Mouse (Mus musculus): Measurements from ENCODE around the gene Cdr2l.

Gene Cdr2l

DNA sequence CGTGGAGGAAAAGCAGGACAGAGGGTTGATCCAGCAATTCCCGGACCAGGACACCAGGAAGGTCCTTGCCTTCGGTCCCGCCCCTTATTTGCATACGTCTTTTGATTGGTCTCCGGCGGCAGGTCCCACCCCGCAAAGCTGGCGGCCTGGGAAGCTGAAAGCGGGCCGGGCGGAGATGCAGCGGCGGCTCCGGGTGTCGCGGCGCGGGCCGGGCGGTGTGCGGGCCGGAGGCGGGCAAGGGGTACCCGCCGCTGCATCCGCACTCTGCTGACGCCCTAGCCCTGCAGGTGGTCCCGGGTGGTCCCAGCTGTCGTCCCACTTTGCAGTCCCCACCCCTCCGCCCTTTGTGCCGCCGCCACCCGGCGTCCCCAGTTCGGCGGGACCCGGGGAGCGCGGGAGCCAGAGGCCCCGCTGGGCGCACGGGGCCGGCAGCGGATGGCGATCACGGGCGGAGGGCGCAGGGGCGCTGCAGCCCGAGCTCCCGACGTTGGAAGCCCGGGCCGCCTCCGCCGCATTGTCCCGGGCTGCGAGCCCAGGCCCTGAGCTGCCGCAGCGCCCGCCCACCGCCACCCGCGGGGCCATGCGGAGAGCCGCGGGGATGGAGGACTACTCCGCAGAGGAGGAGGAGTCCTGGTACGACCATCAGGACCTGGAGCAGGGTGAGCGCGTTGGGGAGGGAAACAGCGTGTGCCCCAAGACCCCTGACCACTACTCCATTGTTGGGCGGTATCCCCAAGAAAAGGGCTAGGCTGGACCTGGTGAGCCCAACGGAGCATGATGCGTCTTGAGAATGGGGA is at the start of gene Cdr2l:
Gene Cdr2l, plus strand, starts transcription at position 174 of the 797 bp plus-strand sequence.
- DNase-seq (ENCODE audit: low spot score in 2 of 2), result peak; percentile 88 to 92

DNA sequence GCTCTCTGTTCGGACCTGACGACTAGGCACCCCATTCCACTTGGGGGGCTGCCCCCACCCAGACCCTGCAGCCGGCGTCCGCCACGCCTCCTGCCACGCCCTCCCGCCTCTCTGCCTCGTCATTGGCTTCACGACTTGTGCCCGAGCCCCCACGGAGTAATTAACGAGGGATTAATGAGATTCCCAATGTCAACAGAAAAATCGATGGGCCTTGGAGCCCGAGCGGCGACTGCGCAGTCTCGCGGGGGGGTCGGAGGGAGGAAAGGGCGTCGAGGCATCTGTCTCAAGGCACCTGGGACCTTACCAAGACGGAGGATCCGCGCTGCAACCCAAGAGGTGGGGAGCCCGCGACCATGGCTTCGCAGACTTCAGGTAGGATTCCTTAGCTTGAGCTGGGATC is 47.2 kb upstream of the Cdr2l start, which contains the start of gene Otop3:
Gene Otop3, plus strand, starts transcription at position 201 of the 400 bp plus-strand sequence.
- DNase-seq (ENCODE audit: low spot score in 2 of 2), result no peak

DNA sequence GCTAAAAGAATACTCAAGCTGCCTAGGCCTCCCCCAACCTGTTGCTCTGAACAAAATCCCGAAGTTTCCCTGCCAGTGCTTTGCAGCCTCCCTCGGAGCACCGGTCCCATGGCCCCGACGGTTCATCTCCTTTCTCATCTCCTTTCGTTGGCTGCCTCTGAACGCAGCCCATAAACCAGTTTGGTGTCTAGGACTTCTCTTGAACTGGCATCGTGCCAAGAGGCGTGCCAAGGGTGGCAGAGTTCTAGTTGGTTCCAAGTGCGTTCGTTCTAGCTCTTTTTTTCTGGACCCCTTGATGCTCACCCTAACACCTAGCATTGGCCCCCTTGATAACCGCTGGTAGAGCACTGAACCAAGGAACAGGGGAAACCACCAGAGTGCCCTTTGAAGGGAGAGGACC is 46.5 kb upstream of the Cdr2l start:
- DNase-seq (ENCODE audit: low spot score in 2 of 2), result peak in 1 of 2 experiments; percentile 69

DNA sequence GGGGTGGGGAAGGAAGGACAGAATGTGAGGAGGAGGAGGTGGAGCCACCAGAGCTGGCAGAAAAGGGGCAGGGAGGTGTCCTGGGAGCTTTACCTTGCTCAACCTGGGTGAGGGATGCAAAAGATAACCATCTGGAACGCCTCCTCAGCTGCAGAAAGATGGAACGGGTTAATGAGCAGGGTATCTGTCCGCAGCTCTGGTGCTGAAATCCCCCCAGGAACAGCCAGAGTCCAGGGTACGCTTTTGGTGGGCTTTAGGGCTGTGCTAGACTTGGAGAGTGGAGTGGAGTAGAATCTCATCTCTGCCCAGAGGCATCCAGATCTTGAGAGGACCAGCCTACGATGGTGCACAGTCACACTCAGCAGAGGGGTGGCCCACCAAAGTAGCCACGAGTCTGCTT is 45.6 kb upstream of the Cdr2l start:
- no peak for DNase-seq (ENCODE audit: low spot score in 2 of 2)

DNA sequence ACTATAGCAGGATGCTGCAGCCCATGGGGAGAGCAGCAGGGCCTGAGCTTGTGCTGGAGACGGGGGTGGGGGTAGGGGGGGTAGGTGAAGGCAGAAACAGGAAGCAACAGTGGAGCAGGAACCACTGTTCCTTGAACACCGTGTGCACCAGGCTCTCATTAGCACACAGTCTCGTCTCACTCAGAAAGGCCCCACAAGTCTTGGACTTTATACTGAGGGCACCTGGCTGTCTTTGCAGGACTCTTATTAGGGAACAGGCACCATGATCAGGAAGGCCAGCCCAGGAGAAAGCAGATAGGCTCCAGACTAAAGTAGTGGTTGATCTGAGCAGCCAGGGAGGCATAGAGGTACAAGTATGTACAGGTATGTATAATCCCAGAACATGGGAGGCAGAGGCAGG is 44.4 kb upstream of the Cdr2l start:
- no peak for DNase-seq (ENCODE audit: low spot score in 2 of 2)

DNA sequence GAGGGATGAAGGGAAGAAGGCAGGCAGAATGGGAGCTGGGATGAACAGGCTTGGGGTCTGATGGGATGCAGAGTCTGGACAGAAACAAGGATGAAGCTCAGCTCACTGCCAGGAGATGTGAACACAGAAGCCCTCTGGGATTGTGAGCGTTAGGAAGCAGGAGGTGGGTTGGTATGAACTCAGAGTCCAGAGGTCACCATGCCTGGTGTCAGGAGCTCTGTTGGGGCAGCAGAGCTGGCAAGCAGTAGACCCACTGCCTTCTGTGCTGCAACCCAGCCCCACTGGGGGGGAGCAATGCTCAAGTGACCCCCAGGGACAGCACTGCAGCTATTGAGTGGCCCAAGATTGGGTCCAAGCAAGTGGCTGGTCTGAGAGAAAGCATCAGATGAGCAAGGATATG is 43.9 kb upstream of the Cdr2l start:
- no peak for DNase-seq (ENCODE audit: low spot score in 2 of 2)

DNA sequence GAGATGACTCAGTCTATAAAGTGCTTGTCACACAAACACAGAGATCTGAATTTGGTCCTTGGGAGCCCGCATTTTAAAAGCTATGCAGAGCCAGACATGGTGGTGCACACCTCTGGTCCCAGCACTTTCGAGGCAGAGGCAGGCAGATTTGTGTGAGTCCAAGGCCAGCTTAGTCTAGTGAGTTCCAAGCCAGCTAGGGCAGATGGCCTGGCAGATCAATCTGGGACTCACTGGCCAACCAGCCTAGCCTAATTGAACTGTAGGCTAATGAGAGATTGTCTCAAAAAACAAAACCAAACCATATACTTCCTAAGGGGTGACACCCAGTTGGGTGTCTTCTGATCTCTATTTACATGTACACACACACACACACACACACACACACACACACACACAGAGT is 40.5 kb upstream of the Cdr2l start:
- no peak for DNase-seq (ENCODE audit: low spot score in 2 of 2)

DNA sequence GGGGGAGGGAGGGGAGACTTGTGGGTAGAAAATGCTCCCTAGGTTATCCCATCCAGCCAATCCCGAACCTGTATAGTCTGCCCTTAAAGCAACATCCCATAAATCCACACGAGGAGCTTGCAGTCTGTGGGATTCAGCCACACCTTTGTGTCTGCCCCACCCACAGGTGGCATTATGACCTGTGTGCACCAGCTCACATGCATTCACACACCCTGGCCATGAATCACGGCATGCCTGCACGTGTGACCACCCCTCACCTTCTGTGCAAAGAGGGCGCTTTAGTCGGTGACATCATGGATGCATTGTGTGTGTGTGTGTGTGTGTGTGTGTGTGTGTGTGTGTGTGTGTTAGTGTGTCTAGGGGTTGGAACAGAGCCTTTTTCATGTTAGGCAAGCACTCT is 39.9 kb upstream of the Cdr2l start:
- no peak for DNase-seq (ENCODE audit: low spot score in 2 of 2)

DNA sequence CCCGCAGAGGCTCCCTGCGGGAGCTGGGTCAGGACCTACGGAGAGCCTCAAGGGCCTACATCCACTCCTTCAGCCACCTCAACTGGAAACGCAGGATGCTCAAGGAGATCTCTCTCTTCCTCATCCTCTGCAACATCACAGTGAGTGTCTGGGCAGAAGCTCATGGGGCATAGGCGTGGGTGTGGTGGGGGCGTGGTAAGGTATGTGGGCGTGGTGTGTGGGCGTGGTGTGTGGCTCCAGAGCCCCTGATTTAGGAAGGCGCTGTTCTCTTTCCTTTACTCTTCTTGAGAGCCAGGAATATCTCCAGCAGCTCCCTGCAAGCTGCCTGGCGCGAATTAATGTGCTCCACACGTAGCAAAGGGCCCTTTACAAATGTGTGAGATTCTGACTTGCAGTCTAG is 36.7 kb upstream of the Cdr2l start:
- DNase-seq (ENCODE audit: low spot score in 2 of 2), result no peak

DNA sequence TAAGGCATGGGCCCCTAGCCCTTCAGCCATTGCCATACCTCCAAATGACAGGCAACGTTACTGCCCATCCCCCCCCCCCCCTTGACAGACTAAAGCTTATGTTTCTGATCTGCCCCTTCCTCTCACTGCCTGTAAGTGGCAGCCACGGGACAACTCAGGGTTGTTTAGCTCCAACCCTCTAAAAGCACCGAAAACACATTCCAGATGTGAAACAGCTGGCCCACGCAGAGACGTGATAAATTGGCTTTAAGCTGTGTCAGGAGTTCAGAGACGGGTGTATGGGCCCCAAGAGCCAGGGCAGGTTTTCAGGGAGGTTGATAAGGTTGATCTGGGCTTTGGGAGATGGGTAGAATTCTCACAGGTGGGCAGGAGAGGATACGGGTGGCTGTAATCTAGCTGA is 36.2 kb upstream of the Cdr2l start:
- DNase-seq (ENCODE audit: low spot score in 2 of 2), result no peak

DNA sequence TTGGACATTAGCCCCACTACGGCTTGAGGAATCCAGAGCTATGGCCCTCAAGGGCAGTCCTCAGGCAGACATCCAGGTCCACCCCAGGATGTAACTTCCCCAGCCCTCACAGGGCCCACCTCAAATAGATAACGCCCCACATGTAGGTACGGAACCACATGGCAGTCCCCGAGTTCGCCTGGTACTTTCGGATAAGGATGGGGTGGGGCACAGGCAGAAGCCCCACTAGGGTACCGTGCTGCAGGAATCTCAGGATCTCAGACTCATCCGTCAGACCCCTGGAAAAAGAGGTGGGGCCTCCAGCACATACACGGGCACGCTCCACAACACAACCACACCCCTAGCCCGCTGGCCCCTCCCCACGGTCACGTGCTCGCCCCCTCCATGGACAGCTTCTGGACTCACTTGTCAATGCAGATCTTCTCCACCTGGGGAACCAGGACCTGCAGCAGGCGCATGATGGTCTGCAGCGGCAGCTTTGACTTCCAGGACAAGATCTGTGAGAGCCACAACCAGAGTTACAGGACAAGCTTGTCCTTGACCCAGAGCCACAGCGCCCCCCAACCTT is 33.0 kb upstream of the Cdr2l start:
- no peak for DNase-seq (ENCODE audit: low spot score in 2 of 2)

DNA sequence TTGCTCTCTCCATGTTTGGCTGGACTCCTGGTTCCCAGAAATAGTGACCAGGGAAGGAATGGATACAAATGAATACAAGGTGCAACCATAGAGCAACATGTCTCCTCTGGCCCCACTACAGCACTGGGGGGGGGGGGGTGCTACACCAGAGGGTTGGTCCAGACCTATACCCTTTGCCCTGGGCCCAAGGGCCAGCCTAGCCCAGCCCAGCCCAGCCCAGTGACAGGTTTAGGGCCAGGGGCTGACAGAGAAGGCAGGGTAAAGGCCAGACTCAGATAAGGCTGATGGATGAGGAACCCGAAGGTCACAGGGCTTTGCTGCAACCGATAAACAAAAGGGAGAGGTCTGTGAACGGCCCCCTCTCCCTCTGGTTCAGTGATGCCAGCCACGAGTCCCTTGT is 31.7 kb upstream of the Cdr2l start:
- no peak for DNase-seq (ENCODE audit: low spot score in 2 of 2)

DNA sequence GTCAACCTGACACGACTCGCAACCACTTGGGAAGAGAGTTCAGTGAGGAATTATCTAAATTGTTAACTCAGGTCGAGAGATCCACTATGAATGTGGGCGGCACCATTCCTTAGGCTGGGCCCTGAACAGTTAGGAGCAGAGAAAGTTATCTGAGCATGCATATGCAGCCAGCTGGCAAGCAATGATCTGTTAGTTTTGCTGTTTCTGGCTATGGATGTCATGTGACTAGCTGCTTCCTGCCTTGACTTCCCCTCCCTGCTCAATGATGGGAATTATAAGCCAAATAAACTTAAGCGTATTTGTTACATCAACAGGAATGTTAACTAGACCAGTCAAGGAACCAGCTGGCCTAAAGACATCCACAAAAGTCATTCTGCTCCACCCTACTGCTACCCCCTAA is 28.3 kb upstream of the Cdr2l start:
- no peak for DNase-seq (ENCODE audit: low spot score in 2 of 2)

DNA sequence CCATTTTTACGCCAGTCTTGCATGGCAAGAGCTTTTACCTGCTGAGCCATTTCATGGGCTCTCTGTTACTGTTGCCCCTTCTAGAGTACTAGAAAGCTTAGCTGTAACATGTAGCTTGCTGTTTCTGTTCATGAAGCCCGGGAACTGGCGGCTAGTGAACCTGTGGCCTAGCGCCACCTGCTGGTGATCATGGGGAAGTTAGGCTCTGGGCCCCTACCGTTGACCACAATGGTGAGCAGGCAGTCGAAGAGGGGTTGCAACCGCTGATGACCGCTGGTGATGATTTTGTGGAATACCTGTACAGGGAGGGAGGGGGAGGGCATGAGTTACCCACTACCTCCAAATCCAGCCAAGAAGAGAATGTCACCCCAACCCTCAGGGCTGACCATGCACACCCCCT is 27.5 kb upstream of the Cdr2l start:
- no peak for DNase-seq (ENCODE audit: low spot score in 2 of 2)

DNA sequence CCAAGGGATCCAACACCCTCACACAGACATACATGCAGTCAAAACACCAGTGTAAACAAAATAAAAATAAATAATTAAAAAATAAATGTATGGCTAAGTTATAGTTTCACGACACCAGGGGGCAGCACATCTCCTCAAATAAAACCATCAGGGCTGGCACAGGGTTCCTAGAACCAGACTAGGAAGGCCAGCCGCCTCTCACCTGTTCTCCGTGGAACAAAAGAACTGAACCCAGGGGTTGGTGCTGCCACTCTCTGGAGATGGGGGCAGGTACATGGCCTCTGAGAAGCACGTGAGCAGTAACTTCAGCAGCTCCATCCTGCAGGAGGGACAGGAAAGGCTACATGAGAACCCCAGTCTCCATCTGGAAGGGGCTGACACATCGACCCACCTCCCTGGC is 23.2 kb upstream of the Cdr2l start:
- peak in 1 of 2 experiments; percentile 75 for DNase-seq (ENCODE audit: low spot score in 2 of 2)

DNA sequence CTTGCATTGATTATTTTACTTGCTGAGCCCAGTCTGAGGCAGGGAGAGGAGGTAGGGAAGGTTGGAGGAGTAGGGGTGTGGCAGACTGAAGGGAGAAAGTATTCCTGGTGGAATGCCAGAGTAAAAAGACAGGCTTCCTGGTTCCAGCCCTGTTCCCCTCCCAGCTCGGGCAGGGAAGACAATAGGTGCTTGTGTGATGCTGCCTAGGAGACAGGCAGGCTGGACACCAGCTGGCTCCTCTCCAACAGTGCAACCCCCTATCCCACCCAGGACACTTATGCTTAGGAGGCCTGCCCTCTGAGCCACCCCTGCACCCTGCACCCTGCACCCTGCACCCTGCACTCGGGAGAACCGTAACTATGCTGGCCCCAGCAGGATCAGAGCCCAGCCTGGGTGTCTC is 22.4 kb upstream of the Cdr2l start:
- DNase-seq (ENCODE audit: low spot score in 2 of 2), result no peak

DNA sequence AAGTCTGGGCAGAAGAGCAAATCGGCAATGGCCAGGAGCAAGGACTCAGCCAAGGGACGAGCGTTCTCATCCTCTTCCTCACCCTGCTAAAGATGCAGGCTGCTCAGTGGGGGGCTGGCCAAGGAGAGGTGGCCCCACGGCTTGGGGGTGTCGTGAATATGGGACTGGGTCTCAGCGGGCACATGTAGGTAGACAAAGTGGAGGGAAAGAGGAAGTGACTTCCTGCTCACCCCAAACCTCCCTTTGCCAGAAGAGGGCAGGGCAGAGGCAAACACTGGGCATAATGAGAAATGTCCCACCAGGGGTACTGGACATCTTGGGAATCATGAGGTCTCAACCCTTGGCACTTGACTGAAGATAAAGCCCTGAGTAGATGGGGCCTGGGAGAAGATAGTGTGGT is 22.0 kb upstream of the Cdr2l start:
- DNase-seq (ENCODE audit: low spot score in 2 of 2), result no peak

DNA sequence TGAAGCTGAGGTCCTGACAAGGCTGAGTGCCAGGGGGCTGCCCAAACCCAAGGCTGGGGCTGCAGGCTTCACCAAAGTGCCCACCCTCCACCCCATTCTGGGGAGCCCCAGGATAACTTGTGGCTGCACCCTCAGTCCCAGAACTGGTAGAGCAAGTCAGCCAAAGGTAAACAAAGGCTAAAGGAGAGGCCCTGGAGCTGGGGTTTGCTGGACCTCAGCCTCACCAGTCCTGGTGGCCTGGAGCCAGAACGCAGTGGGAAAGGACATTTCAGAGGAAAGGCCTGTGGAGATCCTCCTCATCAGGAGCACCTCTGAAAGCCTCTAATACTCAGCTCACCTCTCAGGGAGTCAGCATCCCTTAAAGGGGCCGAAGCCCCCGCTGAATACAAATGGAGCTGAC is 17.6 kb upstream of the Cdr2l start:
- no peak for DNase-seq (ENCODE audit: low spot score in 2 of 2)

DNA sequence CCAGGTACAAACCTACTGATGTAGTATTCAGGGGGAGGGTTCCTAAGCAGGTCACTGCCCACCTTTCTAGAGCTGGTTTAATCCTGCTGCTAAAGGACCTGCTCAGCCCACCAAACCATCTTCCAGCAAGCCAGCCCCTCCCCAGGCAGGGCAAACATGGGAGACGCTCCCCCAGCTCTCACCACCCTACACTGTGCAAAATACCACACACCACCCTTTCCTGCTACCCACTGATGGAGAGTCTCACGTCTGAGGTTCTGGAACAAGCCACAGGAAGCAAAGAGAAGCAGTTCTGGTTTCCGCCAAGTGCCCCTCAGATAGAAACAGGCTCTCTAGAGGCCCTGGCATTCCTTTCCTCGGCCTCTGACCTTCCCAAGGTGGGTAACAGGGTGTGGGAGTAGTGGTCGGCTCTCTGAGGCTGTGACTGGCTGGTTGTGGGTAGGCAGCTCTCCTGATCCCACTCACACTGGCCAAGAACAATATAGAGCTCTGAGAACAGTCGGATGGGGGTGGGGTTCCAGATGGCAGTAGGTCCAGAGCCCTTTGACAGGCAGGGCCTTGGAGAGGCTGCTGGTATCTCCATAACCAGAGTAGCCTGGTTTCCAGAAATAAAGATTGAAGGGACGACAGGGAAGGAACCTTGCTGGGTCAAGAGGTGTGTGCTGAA is 15.5 kb upstream of the Cdr2l start:
- no peak for DNase-seq (ENCODE audit: low spot score in 2 of 2)

DNA sequence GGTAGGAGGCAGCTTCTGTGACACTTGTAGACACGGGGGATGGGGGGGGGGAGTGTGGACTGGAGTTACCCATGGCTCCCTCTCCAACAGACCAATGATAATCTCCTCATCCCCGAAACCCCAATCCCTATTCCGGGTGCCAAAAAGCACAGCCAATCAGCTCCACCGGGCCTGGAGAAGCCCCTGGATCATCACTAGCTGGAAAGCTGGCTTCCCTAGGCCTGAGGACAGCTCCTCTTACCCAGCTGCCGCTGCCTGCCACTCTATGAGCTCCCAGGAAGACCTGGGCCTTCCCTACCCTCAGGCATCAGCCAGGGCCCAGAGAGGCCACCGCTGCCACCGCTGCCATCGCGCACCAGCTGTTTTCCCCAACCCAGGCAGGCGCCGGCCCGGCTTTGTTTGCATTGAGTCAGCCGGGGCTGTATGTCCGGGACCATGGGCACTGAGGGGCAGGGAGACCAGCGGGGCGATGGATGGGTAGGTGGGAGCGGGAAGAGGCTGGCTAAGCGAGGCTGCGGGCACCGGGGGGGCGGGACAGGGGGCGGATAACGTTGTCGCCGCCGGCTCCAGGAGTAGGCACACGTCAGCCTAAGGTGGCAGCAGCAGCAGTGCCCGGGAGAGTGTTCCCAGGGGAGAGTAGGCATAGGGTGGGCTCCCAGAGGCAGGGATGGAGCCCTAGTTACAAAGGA is 14.9 kb upstream of the Cdr2l start:
- no peak for DNase-seq (ENCODE audit: low spot score in 2 of 2)

DNA sequence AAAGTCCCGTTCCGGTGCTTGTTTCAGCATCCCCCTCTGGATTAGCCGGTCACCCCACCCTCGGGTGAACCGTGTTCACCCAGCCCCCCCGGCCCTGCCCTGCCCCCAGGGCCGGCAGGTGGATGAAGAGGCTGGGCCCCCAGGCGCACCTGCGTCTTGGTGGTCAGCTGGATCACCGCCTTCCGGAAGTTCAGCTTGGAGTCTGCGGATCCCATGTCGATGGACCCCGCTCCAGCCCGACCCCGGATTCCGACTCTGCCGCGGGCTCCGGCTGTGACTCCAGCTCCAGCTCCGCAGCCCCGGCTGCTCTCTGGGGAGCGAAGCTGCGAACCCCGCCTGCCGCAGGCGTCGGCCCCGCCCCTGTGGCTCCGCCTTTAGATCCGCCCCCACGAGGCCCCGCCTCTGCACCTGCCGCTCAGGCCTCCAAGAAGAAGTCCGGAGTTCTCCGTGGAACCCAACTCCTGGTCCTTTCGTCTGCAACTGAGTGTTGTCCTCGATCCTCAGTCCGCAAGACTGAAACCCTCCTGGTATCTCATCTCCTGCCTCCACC is 14.2 kb upstream of the Cdr2l start, which contains the start of gene Hid1:
Gene Hid1, minus strand, starts transcription at position 362 of the 550 bp plus-strand sequence.
- peak; percentile 66 to 74 for DNase-seq (ENCODE audit: low spot score in 2 of 2)

DNA sequence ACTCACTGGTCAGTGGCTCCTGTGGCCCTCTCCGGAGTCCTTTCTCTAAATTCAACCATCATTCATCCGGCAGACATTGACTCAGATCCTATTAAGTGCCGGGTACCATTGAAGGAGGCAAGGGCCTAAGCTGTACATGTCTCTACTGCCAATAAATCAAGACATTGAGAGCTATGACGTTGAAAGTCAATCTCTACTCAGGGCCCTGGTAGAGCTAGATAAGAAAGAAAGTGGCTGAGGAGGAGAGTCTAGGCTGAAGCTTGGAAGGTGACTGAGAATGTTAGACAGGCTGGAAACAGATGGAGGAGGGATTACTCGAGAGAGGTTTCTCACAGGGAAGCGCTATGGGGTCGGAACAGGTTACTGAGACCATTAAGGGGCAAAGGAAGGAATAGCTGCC is 11.3 kb upstream of the Cdr2l start:
- DNase-seq (ENCODE audit: low spot score in 2 of 2), result no peak

All from urinary bladder, postnatal 4 days (tissue).